Comparison of ENCODE assay signal across 22 mouse cellular contexts in genomic region chr15:64613503-64613902, GRCm38 (mm10).
DNase-seq lines count a peak whose midpoint lies in the region; ATAC-seq and TF ChIP-seq lines count a peak whose summit lies in the region.
"Had no signal": no experiment of that assay in that cellular context is flagged by ENCODE, and none has a peak within 500 bp of the region (broad histone marks: within the 10 kb centered on the region; RNA-seq: fewer than 3 reads in every experiment).

No protein-coding gene starts in this region.

- no peaks in the 10 kb centered on the region for H3K36me3 ChIP-seq in limb, embryonic 15.5 days
- H3K36me3 ChIP-seq in limb, embryonic 10.5 days: no peaks in the 10 kb centered on the region
- H3K36me3 ChIP-seq in midbrain, postnatal 0 days (ENCODE audit: insufficient read depth, low read length): no peaks in the 10 kb centered on the region
- H3K36me3 ChIP-seq: embryonic facial prominence, embryonic 12.5 days; forebrain, embryonic 12.5 days; G1E; heart, embryonic 13.5 days; hindbrain, embryonic 15.5 days had no signal

- in situ Hi-C loops in Patski (cut with MboI; ENCODE audit: low pct_unique_long_range_greater_than_20kb): loop anchor here (5.0 kb wide), 1 partner anchor 51 kb away; no protein-coding TSS in a partner anchor

- 36% methylated on average over 4 of the region's 4 CpGs for WGBS in limb, embryonic 15.5 days
- 72% methylated on average over 4 of the region's 4 CpGs for WGBS in limb, embryonic 10.5 days
- WGBS in midbrain, postnatal 0 days: 61% methylated on average over 4 of the region's 4 CpGs

- POLR2A ChIA-PET in Patski (lab: Charles Lee): no interaction called here

- no peaks in the 10 kb centered on the region for H3K4me1 ChIP-seq in limb, embryonic 15.5 days
- H3K4me1 ChIP-seq in limb, embryonic 10.5 days: 0 out of 2 replicates have a peak, but pooled peaks cover 2% of the 10 kb centered on the region
- no peaks in the 10 kb centered on the region for H3K4me1 ChIP-seq in midbrain, postnatal 0 days (ENCODE audit: insufficient read depth, low read length)
- H3K4me1 ChIP-seq: embryonic facial prominence, embryonic 12.5 days; forebrain, embryonic 12.5 days; heart, embryonic 13.5 days; hindbrain, embryonic 15.5 days had no signal

- TF ChIP-seq CTCF in Patski (IDR thresholded peaks at IDR 0.05): no peak
- no peak for TF ChIP-seq CTCF in midbrain, postnatal 0 days (IDR thresholded peaks at IDR 0.05)

- no peak for ATAC-seq in limb, embryonic 15.5 days (ENCODE audit: insufficient number of reproducible peaks, low FRiP score, low TSS enrichment, low read depth)
- ATAC-seq in Patski: peak; percentile 96
- no peak for ATAC-seq in midbrain, postnatal 0 days (ENCODE audit: low FRiP score)
- ATAC-seq: CD4-positive, CD25-positive, alpha-beta regulatory T cell, adult 4 months; forebrain, embryonic 16.5 days; intestine, embryonic 16.5 days had no signal

- H3K27ac ChIP-seq in limb, embryonic 15.5 days: peak overlapping the region; percentile 33; the same call in 1 of the 2 replicates
- no peak overlapping the region for H3K27ac ChIP-seq in limb, embryonic 10.5 days
- H3K27ac ChIP-seq in midbrain, postnatal 0 days (ENCODE audit: low read depth, low read length): no peak overlapping the region
- H3K27ac ChIP-seq: embryonic facial prominence, embryonic 12.5 days; forebrain, embryonic 12.5 days; heart, embryonic 13.5 days; hindbrain, embryonic 15.5 days had no signal

- no peak for DNase-seq in limb, embryonic 10.5 days (ENCODE audit: low spot score)
- peak; percentile 87 for DNase-seq in Patski (ENCODE audit: low read depth, low spot score)
- peak; percentile 44 for DNase-seq in fibroblast of lung, adult 2 months (ENCODE audit: low read depth)
- DNase-seq in layer of hippocampus, adult 8-10 months (ENCODE audit: low spot score in 2 of 2): no peak
- DNase-seq in midbrain, postnatal 0 days (ENCODE audit: low spot score): no peak
- DNase-seq in heart, adult 11 months: no peak
- DNase-seq: adrenal gland, postnatal 10 days; cerebellum, adult 11 months; cerebellum, adult 8-10 months; cerebellum, postnatal 14 days; embryo, embryonic 11 days; gastrocnemius, postnatal 14 days; heart, postnatal 36 days had no signal

- H3K27me3 ChIP-seq in limb, embryonic 15.5 days: no peaks in the 10 kb centered on the region
- no peaks in the 10 kb centered on the region for H3K27me3 ChIP-seq in limb, embryonic 10.5 days (ENCODE audit: low read depth, poor library complexity, severe bottlenecking)
- H3K27me3 ChIP-seq in Patski: no peaks in the 10 kb centered on the region
- no peaks in the 10 kb centered on the region for H3K27me3 ChIP-seq in midbrain, postnatal 0 days (ENCODE audit: insufficient read depth, low read length)
- H3K27me3 ChIP-seq: embryonic facial prominence, embryonic 12.5 days; forebrain, embryonic 12.5 days; heart, embryonic 13.5 days; hindbrain, embryonic 15.5 days had no signal

- H3K9ac ChIP-seq in limb, embryonic 15.5 days: no peak overlapping the region
- H3K9ac ChIP-seq in midbrain, postnatal 0 days (replicated peaks; ENCODE audit: low read length, poor library complexity, severe bottlenecking): no peak overlapping the region
- H3K9ac ChIP-seq: embryonic facial prominence, embryonic 12.5 days; forebrain, embryonic 12.5 days; heart, embryonic 13.5 days; hindbrain, embryonic 15.5 days had no signal

- no peak overlapping the region for H3K4me2 ChIP-seq in limb, embryonic 15.5 days
- no peak overlapping the region for H3K4me2 ChIP-seq in midbrain, postnatal 0 days (ENCODE audit: low read depth, low read length, poor library complexity, severe bottlenecking)
- H3K4me2 ChIP-seq: embryonic facial prominence, embryonic 12.5 days; forebrain, embryonic 12.5 days; heart, embryonic 13.5 days; hindbrain, embryonic 15.5 days had no signal

- H3K4me3 ChIP-seq in limb, embryonic 15.5 days: no peak overlapping the region
- no peak overlapping the region for H3K4me3 ChIP-seq in limb, embryonic 10.5 days
- H3K4me3 ChIP-seq in midbrain, postnatal 0 days (ENCODE audit: low read depth, low read length): no peak overlapping the region
- H3K4me3 ChIP-seq: embryonic facial prominence, embryonic 12.5 days; forebrain, embryonic 12.5 days; heart, embryonic 13.5 days; hindbrain, embryonic 15.5 days had no signal

- CTCF ChIA-PET in Patski (lab: Charles Lee): interaction anchor here (1.2 to 1.5 kb wide), 2 partner anchors 13 to 250 kb away, joined by 3 read pairs; no protein-coding TSS in a partner anchor

- no peaks in the 10 kb centered on the region for H3K9me3 ChIP-seq in limb, embryonic 15.5 days
- H3K9me3 ChIP-seq in limb, embryonic 10.5 days (replicated peaks): no peaks in the 10 kb centered on the region
- H3K9me3 ChIP-seq in midbrain, postnatal 0 days (ENCODE audit: low read length): no peaks in the 10 kb centered on the region
- H3K9me3 ChIP-seq: embryonic facial prominence, embryonic 12.5 days; forebrain, embryonic 12.5 days; G1E; heart, embryonic 13.5 days; hindbrain, embryonic 15.5 days had no signal

Comparison
In these comparisons a context has a peak if more than half of its experiments do, and no peak if none do; other contexts are left out.
1. DNase-seq: peak in Patski (single experiment) and fibroblast of lung, adult 2 months (single experiment); none in limb, embryonic 10.5 days (single experiment), layer of hippocampus, adult 8-10 months (0 of 2), midbrain, postnatal 0 days (single experiment) and heart, adult 11 months (single experiment).